Mouse (Mus musculus) heart, embryonic 11.5 days (tissue): Measurements from ENCODE around the gene Hk2. TPM values are rescaled to one million over a fixed set of nuclear protein-coding genes. Genes with fewer than 3 reads are reported as not detected.
"Not testable (repeated sequence)": the region's sequence is repeated elsewhere in the genome, so short reads cannot be mapped to it uniquely, and the experiment has no call there.

Source experiments
- ATAC-seq: fragments of 200-750 bp; cut with Nextera tagmentation; replicated peaks from 2 replicates; pipeline ENCODE4 v1.8.0; 2017; ENCODE audit warnings: moderate library complexity; ENCODE audit not compliant: insufficient number of reproducible peaks, low FRiP score, low TSS enrichment
- H3K27ac ChIP-seq: fragments of 300-500 bp; sonication (generic); 2 replicates; pipeline ENCODE4 v1.5.1; 2014; ENCODE audit warnings: mild to moderate bottlenecking, low read depth, low read length
- H3K27me3 ChIP-seq: fragments of 300-500 bp; sonication (generic); 2 replicates; pipeline ENCODE4 v1.6.1; 2014; ENCODE audit warnings: mild to moderate bottlenecking, low read length, mixed read lengths; ENCODE audit not compliant: control insufficient read depth, insufficient read depth
- H3K36me3 ChIP-seq: fragments of 300-500 bp; sonication (generic); 2 replicates; pipeline ENCODE4 v1.6.1; 2014; ENCODE audit warnings: mild to moderate bottlenecking, low read length, moderate library complexity, mixed read lengths; ENCODE audit not compliant: control insufficient read depth, insufficient read depth
- H3K4me1 ChIP-seq: fragments of 300-500 bp; sonication (generic); 2 replicates; pipeline ENCODE4 v1.6.1; 2014; ENCODE audit warnings: low read length; ENCODE audit not compliant: control insufficient read depth, insufficient read depth
- H3K4me2 ChIP-seq: fragments of 300-500 bp; sonication (generic); 2 replicates; pipeline ENCODE4 v1.6.1; 2014; ENCODE audit warnings: mild to moderate bottlenecking, moderate library complexity
- H3K4me3 ChIP-seq: fragments of 300-500 bp; sonication (generic); 2 replicates; pipeline ENCODE4 v1.5.1; 2014; ENCODE audit warnings: low read depth, low read length
- H3K9ac ChIP-seq: fragments of 300-500 bp; sonication (generic); 2 replicates; pipeline ENCODE4 v1.6.1; 2014; ENCODE audit warnings: mild to moderate bottlenecking, low read depth, low read length, moderate library complexity
- H3K9me3 ChIP-seq: fragments of 300-500 bp; sonication (generic); replicated peaks from 2 replicates; pipeline ENCODE4 v1.6.1; 2016; ENCODE audit warnings: low read length; ENCODE audit not compliant: control insufficient read depth
- WGBS: fragments of 180-500 bp; shearing (Covaris S2); extraction: QIAGEN DNeasy Blood & Tissue Kit; methylation state at CpG from one replicate; pipeline ENCODE4 v1.1.7; 2014; ENCODE audit not compliant: insufficient replicate concordance; 5-methylcytosine and 5-hydroxymethylcytosine counted together
- polyA plus RNA-seq: library from polyadenylated mRNA; unstranded; fragments of >200 nt; fragmentation: Nextera tagmentation; extraction: Ambion mirVana; gene quantifications from 2 replicates; pipeline ENCODE4 v1.2.1, GENCODE M21; 2014

The Hk2 gene
- polyA plus RNA-seq, 1 experiment from 2014 or later: 49.5 TPM

GRCm38 (mm10) chr6:82705221-82705620, 69.0 kb downstream of the Hk2 start, which contains the start of gene Pole4:
Gene Pole4, minus strand, starts transcription at chr6:82705365.
- no peak within 1 kb of the TSS for H3K9ac ChIP-seq
- no peak for ATAC-seq
- no peaks in the 10 kb centered on the region for H3K9me3 ChIP-seq
- no peak within 1 kb of the TSS for H3K27ac ChIP-seq
- 75% methylated on average over 5 of the region's 5 CpGs for WGBS
- no peaks in the 10 kb centered on the region for H3K27me3 ChIP-seq
- no peaks in the 10 kb centered on the region for H3K36me3 ChIP-seq
- H3K4me2 ChIP-seq: no peak within 1 kb of the TSS
- H3K4me3 ChIP-seq: no peak within 1 kb of the TSS
- H3K4me1 ChIP-seq: no peaks in the 10 kb centered on the region

- 74% methylated on average over 3 of the region's 3 CpGs for WGBS
- Histone ChIP-seq H3K4me2 (no peak overlapping the region), H3K9me3 (no peaks in the 10 kb centered on the region), H3K9ac (no peak overlapping the region), H3K4me3 (no peak overlapping the region), H3K27ac (no peak overlapping the region), H3K36me3 (no peaks in the 10 kb centered on the region), H3K4me1 (no peaks in the 10 kb centered on the region), H3K27me3 (no peaks in the 10 kb centered on the region)
- no peak for ATAC-seq
Measured at GRCm38 (mm10) chr6:82703710-82704109, 70.5 kb downstream of the Hk2 start.

- Histone ChIP-seq H3K4me1 (no peaks in the 10 kb centered on the region), H3K9ac (no peak overlapping the region), H3K27me3 (no peaks in the 10 kb centered on the region), H3K4me2 (no peak overlapping the region; the same call in 1 of the 2 replicates), H3K36me3 (no peaks in the 10 kb centered on the region), H3K9me3 (no peaks in the 10 kb centered on the region), H3K27ac (no peak overlapping the region), H3K4me3 (no peak overlapping the region)
- no peak for ATAC-seq
- 30% methylated on average over 16 of the region's 16 CpGs for WGBS
Measured at GRCm38 (mm10) chr6:82702593-82703017, 71.6 kb downstream of the Hk2 start.

- no peak for ATAC-seq
Measured at GRCm38 (mm10) chr6:82701296-82701695, 73.0 kb downstream of the Hk2 start.

GRCm38 (mm10) chr6:82699831-82700230, 74.4 kb downstream of the Hk2 start:
- ATAC-seq: no peak
- Histone ChIP-seq H3K27me3 (no peaks in the 10 kb centered on the region), H3K9ac (no peak overlapping the region), H3K4me3 (no peak overlapping the region), H3K9me3 (no peaks in the 10 kb centered on the region), H3K36me3 (no peaks in the 10 kb centered on the region), H3K27ac (no peak overlapping the region), H3K4me2 (no peak overlapping the region), H3K4me1 (no peaks in the 10 kb centered on the region)
- 50% methylated on average over 5 of the region's 5 CpGs for WGBS

More at GRCm38 (mm10) chr6:82701296-82701695, 73.0 kb downstream of the Hk2 start:
- H3K27ac ChIP-seq: no peak overlapping the region
- no peaks in the 10 kb centered on the region for H3K27me3 ChIP-seq
- H3K4me2 ChIP-seq: no peak overlapping the region
- no peaks in the 10 kb centered on the region for H3K36me3 ChIP-seq
- H3K9me3 ChIP-seq: no peaks in the 10 kb centered on the region
- H3K9ac ChIP-seq: no peak overlapping the region
- no peaks in the 10 kb centered on the region for H3K4me1 ChIP-seq
- WGBS: 65% methylated on average over 6 of the region's 6 CpGs
- H3K4me3 ChIP-seq: no peak overlapping the region

- Histone ChIP-seq H3K4me1 (no peaks in the 10 kb centered on the region), H3K27me3 (no peaks in the 10 kb centered on the region), H3K9me3 (no peaks in the 10 kb centered on the region), H3K4me3 (no peak overlapping the region), H3K9ac (no peak overlapping the region), H3K36me3 (no peaks in the 10 kb centered on the region), H3K4me2 (no peak overlapping the region), H3K27ac (no peak overlapping the region)
- WGBS: 83% methylated on average over 3 of the region's 3 CpGs
- no peak for ATAC-seq
Measured at GRCm38 (mm10) chr6:82696736-82697135, 77.5 kb downstream of the Hk2 start.

GRCm38 (mm10) chr6:82694668-82695067, 79.6 kb downstream of the Hk2 start:
- H3K27me3 ChIP-seq: no peaks in the 10 kb centered on the region
- no peaks in the 10 kb centered on the region for H3K9me3 ChIP-seq
- no peak overlapping the region for H3K4me3 ChIP-seq
- H3K4me1 ChIP-seq: no peaks in the 10 kb centered on the region
- no peaks in the 10 kb centered on the region for H3K36me3 ChIP-seq
- WGBS: 42% methylated on average over 13 of the region's 13 CpGs
- H3K4me2 ChIP-seq: peak overlapping the region; percentile 2; the same call in 1 of the 2 replicates
- no peak overlapping the region for H3K9ac ChIP-seq
- H3K27ac ChIP-seq: no peak overlapping the region
- no peak for ATAC-seq

GRCm38 (mm10) chr6:82689474-82689873, 84.8 kb downstream of the Hk2 start:
- WGBS: 71% methylated on average over 4 of the region's 4 CpGs
- Histone ChIP-seq H3K4me1 (no peaks in the 10 kb centered on the region), H3K9me3 (no peaks in the 10 kb centered on the region)

GRCm38 (mm10) chr6:82688586-82688985, 85.7 kb downstream of the Hk2 start:
- not testable (repeated sequence) for ATAC-seq, H3K4me3 ChIP-seq, H3K4me1 ChIP-seq, H3K9me3 ChIP-seq, H3K36me3 ChIP-seq, H3K9ac ChIP-seq, H3K27me3 ChIP-seq, H3K4me2 ChIP-seq, H3K27ac ChIP-seq
- WGBS: 55% methylated on average over 5 of the region's 5 CpGs

More at GRCm38 (mm10) chr6:82689474-82689873, 84.8 kb downstream of the Hk2 start:
- Histone ChIP-seq H3K27me3 (no peaks in the 10 kb centered on the region), H3K4me3 (no peak overlapping the region), H3K9ac (no peak overlapping the region), H3K27ac (no peak overlapping the region), H3K36me3 (no peaks in the 10 kb centered on the region), H3K4me2 (no peak overlapping the region)
- ATAC-seq: no peak
